Mouse (Mus musculus): ENCODE results near the gene Cpsf3. TPM values are rescaled to one million over a fixed set of nuclear protein-coding genes. Genes with fewer than 3 reads are reported as not detected.

Cpsf3 gene
- polyA plus RNA-seq (2014; fragmentation: Illumina TruSeq; extraction: RNeasy Lipid Tissue Mini Kit (QIAGEN cat#74804); ENCODE audit: low read depth, low replicate concordance) = 68.5 TPM

DNA sequence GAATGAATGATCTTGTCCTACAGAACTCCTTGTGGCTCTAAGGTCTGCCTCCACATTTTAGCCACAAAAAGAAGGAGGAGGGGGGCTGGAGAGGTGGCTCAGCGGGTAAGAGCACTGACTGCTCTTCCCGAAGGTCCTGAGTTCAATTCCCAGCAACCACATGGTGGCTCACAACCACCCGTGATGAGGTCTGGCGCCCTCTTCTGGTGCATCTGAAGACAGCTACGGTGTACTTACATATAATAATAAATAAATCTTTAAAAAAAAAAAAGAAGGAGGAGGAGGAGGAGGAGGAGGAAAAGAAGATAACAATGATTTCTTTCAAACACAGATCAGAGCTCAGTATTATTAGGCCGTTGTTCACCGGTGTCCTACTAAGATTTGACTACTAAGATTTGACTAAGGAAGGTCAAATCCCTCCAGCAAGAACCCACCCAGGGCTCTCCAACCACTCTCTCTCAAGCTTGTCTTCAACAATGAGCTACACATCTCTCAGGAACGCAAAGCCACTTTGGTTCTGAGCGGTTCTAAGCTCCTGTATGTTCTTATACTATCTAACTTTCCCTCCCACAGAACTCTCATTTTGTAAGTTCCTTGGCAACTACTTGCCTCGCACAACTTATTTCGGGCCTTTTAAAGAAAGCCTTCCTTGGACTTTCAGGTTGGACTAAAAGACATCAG lies at the start of gene Cpsf3:
TSS of gene Cpsf3 (plus strand) at position 631 of the 681 bp plus-strand sequence.

DNA sequence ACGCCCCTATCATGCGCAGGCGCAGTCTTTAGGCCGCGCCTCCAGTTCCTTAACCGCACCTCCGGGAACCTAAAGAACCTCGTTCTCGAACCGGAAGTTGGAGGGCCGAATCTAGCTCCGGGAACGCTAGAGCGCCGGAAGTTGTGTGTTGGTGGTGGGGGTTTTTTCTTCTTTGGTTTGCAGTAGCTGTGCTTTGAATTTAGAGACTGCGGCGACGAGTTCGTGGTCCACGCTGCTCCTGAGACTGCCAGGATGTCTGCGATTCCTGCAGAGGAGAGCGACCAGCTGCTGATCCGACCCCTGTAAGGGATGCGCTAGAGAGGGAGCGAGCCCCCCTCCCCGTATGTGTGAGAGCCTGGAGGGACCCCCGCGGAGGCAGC lies 1.0 kb downstream of the Cpsf3 start, which contains the start of gene Itgb1bp1:
TSS of gene Itgb1bp1 (minus strand) at position 42 of the 380 bp plus-strand sequence.

DNA sequence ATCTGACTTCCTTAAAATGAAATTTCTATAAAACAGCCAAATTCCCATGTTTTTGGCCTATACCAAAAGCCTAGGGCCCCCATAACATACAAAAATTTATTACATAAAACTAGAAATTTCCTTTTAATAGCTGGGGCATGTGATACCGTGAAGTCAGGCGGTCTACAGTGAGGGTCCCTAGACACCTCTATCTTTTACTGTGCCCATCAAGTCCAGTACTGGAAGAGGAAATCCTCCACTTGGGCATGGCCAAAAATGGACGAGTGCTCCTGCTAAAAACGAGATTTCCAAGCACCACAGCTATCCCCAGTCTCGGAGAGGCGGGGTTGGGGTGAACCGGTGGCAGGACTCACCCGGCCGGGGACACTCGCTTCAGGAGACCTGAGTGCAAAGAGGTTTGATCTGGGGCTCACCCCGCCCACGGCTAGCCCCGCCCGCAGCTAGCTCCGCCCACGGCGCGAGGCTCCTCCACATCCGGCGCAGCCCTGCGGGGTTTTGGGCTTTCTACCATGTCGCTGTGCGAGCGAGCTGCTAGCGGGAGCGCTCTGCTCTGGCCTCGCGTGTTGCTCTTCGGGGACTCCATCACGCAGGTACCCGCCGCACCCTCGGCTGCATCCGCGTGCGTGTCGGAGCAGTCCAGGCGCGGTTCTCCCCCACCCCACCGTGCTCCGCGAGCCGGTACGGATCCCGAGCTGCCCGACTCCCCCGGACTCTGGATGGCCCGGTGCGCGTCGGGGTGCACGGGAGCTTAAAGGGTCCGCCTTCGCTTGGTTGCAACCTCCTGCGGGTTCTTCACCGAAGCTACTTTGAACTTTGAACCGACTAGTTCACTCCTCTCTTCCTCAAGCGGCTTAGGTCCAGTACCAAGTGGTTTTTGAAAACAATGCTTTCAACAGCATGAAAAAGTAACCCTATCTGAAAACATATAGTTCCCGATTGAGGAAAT lies 31.0 kb downstream of the Cpsf3 start, which contains the start of gene Iah1:
TSS of gene Iah1 (plus strand) at position 467 of the 946 bp plus-strand sequence.

Other genes with a start within 250 kb of the Cpsf3 start
- gene Itgb1bp1, start 893 bp downstream of the Cpsf3 start, polyA plus RNA-seq (2014; fragmentation: Illumina TruSeq; extraction: RNeasy Lipid Tissue Mini Kit (QIAGEN cat#74804); ENCODE audit: low read depth, low replicate concordance) = 45.1 TPM
- 22.0 TPM for gene Iah1, start 31.0 kb downstream of the Cpsf3 start, polyA plus RNA-seq (2014; fragmentation: Illumina TruSeq; extraction: RNeasy Lipid Tissue Mini Kit (QIAGEN cat#74804); ENCODE audit: low read depth, low replicate concordance)
- 87.0 TPM for gene Adam17, start 88.2 kb downstream of the Cpsf3 start, polyA plus RNA-seq (2014; fragmentation: Illumina TruSeq; extraction: RNeasy Lipid Tissue Mini Kit (QIAGEN cat#74804); ENCODE audit: low read depth, low replicate concordance)
- 555 TPM for gene Ywhaq, start 132.2 kb downstream of the Cpsf3 start, polyA plus RNA-seq (2014; fragmentation: Illumina TruSeq; extraction: RNeasy Lipid Tissue Mini Kit (QIAGEN cat#74804); ENCODE audit: low read depth, low replicate concordance)